Mouse (Mus musculus): ENCODE measurements around the gene Tnpo2. TPM values are rescaled to one million over a fixed set of nuclear protein-coding genes. Genes with fewer than 3 reads are reported as not detected.

Tnpo2 gene
- polyA plus RNA-seq, 1 experiment from 2014 or later, result 41.9 TPM

- no peaks in the 10 kb centered on the region for H3K9me3 ChIP-seq (replicated peaks)
- H3K4me2 ChIP-seq (replicated peaks), result peak within 1 kb of the TSS; percentile 94
- peaks cover 21% of the 10 kb centered on the region for H3K4me1 ChIP-seq
- 1% methylated on average over 53 of the region's 53 CpGs for WGBS
- H3K4me3 ChIP-seq, result peak within 1 kb of the TSS; percentile 76
- H3K27ac ChIP-seq, result peak within 1 kb of the TSS; percentile 26; the same call in 1 of the 2 replicates
- peak within 1 kb of the TSS; percentile 80 for H3K9ac ChIP-seq
- H3K27me3 ChIP-seq, result no peaks in the 10 kb centered on the region
- peak; percentile 89 for ATAC-seq (ENCODE audit: low FRiP score)
- H3K36me3 ChIP-seq, result peaks cover 28% of the 10 kb centered on the region
Measured at GRCm38 (mm10) chr8:85059879-85060616, 23.3 kb downstream of the Tnpo2 start, which contains the start of gene Fbxw9. Gene Fbxw9 (plus strand): TSS chr8:85060055.

GRCm38 (mm10) chr8:85062603-85063002 lies 25.9 kb downstream of the Tnpo2 start:
- Histone ChIP-seq H3K4me1 (peaks cover 21% of the 10 kb centered on the region), H3K27me3 (no peaks in the 10 kb centered on the region), H3K9ac (no peak overlapping the region), H3K9me3 (replicated peaks) (no peaks in the 10 kb centered on the region), H3K4me3 (no peak overlapping the region), H3K27ac (no peak overlapping the region), H3K4me2 (replicated peaks) (no peak overlapping the region), H3K36me3 (peaks cover 27% of the 10 kb centered on the region)
- WGBS, result 94% methylated on average over 4 of the region's 4 CpGs
- ATAC-seq (ENCODE audit: low FRiP score), result no peak

GRCm38 (mm10) chr8:85065213-85065612 lies 28.5 kb downstream of the Tnpo2 start:
- H3K9ac ChIP-seq, result no peak overlapping the region
- H3K4me3 ChIP-seq, result no peak overlapping the region
- ATAC-seq (ENCODE audit: low FRiP score), result no peak
- WGBS, result 56% methylated on average over 2 of the region's 2 CpGs
- no peak overlapping the region for H3K27ac ChIP-seq
- no peak overlapping the region for H3K4me2 ChIP-seq (replicated peaks)
- H3K9me3 ChIP-seq (replicated peaks), result no peaks in the 10 kb centered on the region
- no peaks in the 10 kb centered on the region for H3K27me3 ChIP-seq
- peaks cover 42% of the 10 kb centered on the region for H3K36me3 ChIP-seq
- H3K4me1 ChIP-seq, result peaks cover 21% of the 10 kb centered on the region

- ATAC-seq (ENCODE audit: low FRiP score), result no peak
- no peaks in the 10 kb centered on the region for H3K9me3 ChIP-seq (replicated peaks)
- H3K9ac ChIP-seq, result no peak overlapping the region
- no peaks in the 10 kb centered on the region for H3K27me3 ChIP-seq
- 91% methylated on average over 2 of the region's 2 CpGs for WGBS
- no peak overlapping the region for H3K4me2 ChIP-seq (replicated peaks)
- H3K4me1 ChIP-seq, result peaks cover 10% of the 10 kb centered on the region
- H3K36me3 ChIP-seq, result peaks cover 40% of the 10 kb centered on the region
- no peak overlapping the region for H3K27ac ChIP-seq
- no peak overlapping the region for H3K4me3 ChIP-seq
Measured at GRCm38 (mm10) chr8:85067155-85067554, 30.4 kb downstream of the Tnpo2 start.

- H3K9ac ChIP-seq, result no peak within 1 kb of the TSS
- no peak within 1 kb of the TSS for H3K27ac ChIP-seq
- no peaks in the 10 kb centered on the region for H3K9me3 ChIP-seq (replicated peaks)
- H3K4me1 ChIP-seq, result peaks cover 12% of the 10 kb centered on the region
- H3K36me3 ChIP-seq, result peaks cover 40% of the 10 kb centered on the region
- no peak within 1 kb of the TSS for H3K4me2 ChIP-seq (replicated peaks)
- ATAC-seq (ENCODE audit: low FRiP score), result no peak
- no peak within 1 kb of the TSS for H3K4me3 ChIP-seq
- no peaks in the 10 kb centered on the region for H3K27me3 ChIP-seq
Measured at GRCm38 (mm10) chr8:85067982-85068381, 31.3 kb downstream of the Tnpo2 start, which contains the start of gene Gm5741. Gene Gm5741 (minus strand): TSS chr8:85067982.

GRCm38 (mm10) chr8:85071041-85071440 lies 34.3 kb downstream of the Tnpo2 start:
- no peaks in the 10 kb centered on the region for H3K9me3 ChIP-seq (replicated peaks)
- H3K9ac ChIP-seq, result 0 out of 2 replicates have a peak overlapping the region, but pooled peaks have one; percentile 85
- no peaks in the 10 kb centered on the region for H3K27me3 ChIP-seq
- ATAC-seq (ENCODE audit: low FRiP score), result no peak
- peak overlapping the region; percentile 96; the same call in 1 of the 2 replicates for H3K27ac ChIP-seq
- peak overlapping the region; percentile 87 for H3K4me3 ChIP-seq
- peaks cover 54% of the 10 kb centered on the region for H3K36me3 ChIP-seq
- peaks cover 12% of the 10 kb centered on the region for H3K4me1 ChIP-seq
- 88% methylated on average over 5 of the region's 5 CpGs for WGBS
- H3K4me2 ChIP-seq (replicated peaks), result peak overlapping the region; percentile 63

- Histone ChIP-seq H3K36me3 (peaks cover 53% of the 10 kb centered on the region), H3K9me3 (replicated peaks) (no peaks in the 10 kb centered on the region), H3K27me3 (no peaks in the 10 kb centered on the region), H3K4me3 (peak within 1 kb of the TSS; percentile 87), H3K27ac (peak within 1 kb of the TSS; percentile 96), H3K4me2 (replicated peaks) (peak within 1 kb of the TSS; percentile 63), H3K9ac (peak within 1 kb of the TSS; percentile 85), H3K4me1 (peaks cover 12% of the 10 kb centered on the region)
- ATAC-seq (ENCODE audit: low FRiP score), result peak; percentile 93
- WGBS, result under 1% methylated on average over 68 of the region's 68 CpGs
Measured at GRCm38 (mm10) chr8:85071514-85072281, 35.0 kb downstream of the Tnpo2 start, which contains the start of gene Dhps. Gene Dhps (plus strand): TSS chr8:85071757.

- Histone ChIP-seq H3K4me2 (replicated peaks) (peak overlapping the region; percentile 63), H3K9ac (peak overlapping the region; percentile 85), H3K27ac (peak overlapping the region; percentile 96), H3K9me3 (replicated peaks) (no peaks in the 10 kb centered on the region), H3K27me3 (no peaks in the 10 kb centered on the region), H3K4me3 (peak overlapping the region; percentile 87), H3K4me1 (peaks cover 12% of the 10 kb centered on the region), H3K36me3 (peaks cover 50% of the 10 kb centered on the region)
- ATAC-seq (ENCODE audit: low FRiP score), result no peak
- WGBS, result 46% methylated on average over 9 of the region's 9 CpGs
Measured at GRCm38 (mm10) chr8:85072364-85072929, 35.7 kb downstream of the Tnpo2 start.

GRCm38 (mm10) chr8:85073041-85073612 lies 36.4 kb downstream of the Tnpo2 start:
- Histone ChIP-seq H3K9me3 (replicated peaks) (no peaks in the 10 kb centered on the region), H3K27ac (no peak overlapping the region), H3K27me3 (no peaks in the 10 kb centered on the region), H3K4me3 (0 out of 2 replicates have a peak overlapping the region, but pooled peaks have one; percentile 87), H3K36me3 (peaks cover 46% of the 10 kb centered on the region), H3K9ac (no peak overlapping the region; the same call in 1 of the 2 replicates), H3K4me1 (peaks cover 12% of the 10 kb centered on the region), H3K4me2 (replicated peaks) (0 out of 2 replicates have a peak overlapping the region, but pooled peaks have one; percentile 19)
- WGBS, result 94% methylated on average over 15 of the region's 15 CpGs
- no peak for ATAC-seq (ENCODE audit: low FRiP score)

- H3K27ac ChIP-seq, result no peak overlapping the region
- ATAC-seq (ENCODE audit: low FRiP score), result no peak
- H3K4me2 ChIP-seq (replicated peaks), result no peak overlapping the region
- H3K9me3 ChIP-seq (replicated peaks), result no peaks in the 10 kb centered on the region
- H3K36me3 ChIP-seq, result peaks cover 43% of the 10 kb centered on the region
- no peaks in the 10 kb centered on the region for H3K27me3 ChIP-seq
- H3K4me3 ChIP-seq, result no peak overlapping the region
- peaks cover 12% of the 10 kb centered on the region for H3K4me1 ChIP-seq
- WGBS, result 88% methylated on average over 10 of the region's 10 CpGs
- H3K9ac ChIP-seq, result no peak overlapping the region
Measured at GRCm38 (mm10) chr8:85074167-85074566, 37.5 kb downstream of the Tnpo2 start.

- Histone ChIP-seq H3K9me3 (replicated peaks) (no peaks in the 10 kb centered on the region), H3K9ac (no peak overlapping the region), H3K4me3 (no peak overlapping the region), H3K27me3 (no peaks in the 10 kb centered on the region), H3K4me2 (replicated peaks) (no peak overlapping the region), H3K27ac (no peak overlapping the region), H3K4me1 (peaks cover 15% of the 10 kb centered on the region), H3K36me3 (peaks cover 43% of the 10 kb centered on the region)
- WGBS, result 94% methylated on average over 10 of the region's 10 CpGs
- ATAC-seq (ENCODE audit: low FRiP score), result no peak
Measured at GRCm38 (mm10) chr8:85074617-85075016, 37.9 kb downstream of the Tnpo2 start.

- peaks cover 15% of the 10 kb centered on the region for H3K4me1 ChIP-seq
- 66% methylated on average over 9 of the region's 9 CpGs for WGBS
- H3K9ac ChIP-seq, result no peak overlapping the region
- no peak overlapping the region for H3K4me3 ChIP-seq
- H3K27me3 ChIP-seq, result no peaks in the 10 kb centered on the region
- no peak for ATAC-seq (ENCODE audit: low FRiP score)
- H3K4me2 ChIP-seq (replicated peaks), result no peak overlapping the region
- H3K9me3 ChIP-seq (replicated peaks), result no peaks in the 10 kb centered on the region
- H3K27ac ChIP-seq, result no peak overlapping the region
- H3K36me3 ChIP-seq, result peaks cover 43% of the 10 kb centered on the region
Measured at GRCm38 (mm10) chr8:85076001-85076400, 39.3 kb downstream of the Tnpo2 start.
